Mouse (Mus musculus) intestine, postnatal 0 days (tissue): ENCODE data around the gene Larp1. TPM values are rescaled to one million over a fixed set of nuclear protein-coding genes. Genes with fewer than 3 reads are reported as not detected.
A peak's percentile ranks its signal among the peaks of the same experiment; 100 is the strongest.

ENCODE experiments used
- ATAC-seq: fragments of 200-750 bp; cut with Nextera tagmentation; 2 replicates; pipeline ENCODE4 v1.8.0; 2017; ENCODE audit warnings: mild to moderate bottlenecking, moderate TSS enrichment, moderate library complexity
- H3K27ac ChIP-seq: fragments of 300-500 bp; sonication (generic); 2 replicates; pipeline ENCODE4 v1.5.1; 2014; ENCODE audit warnings: mild to moderate bottlenecking, low read depth, low read length, moderate library complexity
- H3K27me3 ChIP-seq: fragments of 300-500 bp; sonication (generic); replicated peaks from 2 replicates; pipeline ENCODE4 v1.6.1; 2014; ENCODE audit warnings: low read length, mixed read lengths; ENCODE audit not compliant: control insufficient read depth, insufficient read depth
- H3K36me3 ChIP-seq: fragments of 300-500 bp; sonication (generic); 2 replicates; pipeline ENCODE4 v1.6.1; 2014; ENCODE audit warnings: mild to moderate bottlenecking, moderate library complexity; ENCODE audit not compliant: control insufficient read depth, insufficient read depth
- H3K4me1 ChIP-seq: fragments of 300-500 bp; sonication (generic); replicated peaks from 2 replicates; pipeline ENCODE4 v1.6.1; 2014; ENCODE audit warnings: antibody characterized with exemption, low read length, mixed read lengths; ENCODE audit not compliant: control insufficient read depth, insufficient read depth
- H3K4me2 ChIP-seq: fragments of 300-500 bp; sonication (generic); replicated peaks from 2 replicates; pipeline ENCODE4 v1.6.1; 2014; ENCODE audit warnings: low read depth, mild to moderate bottlenecking, moderate library complexity
- H3K4me3 ChIP-seq: fragments of 300-500 bp; sonication (generic); 2 replicates; pipeline ENCODE4 v1.5.1; 2014; ENCODE audit warnings: low read depth, low read length
- H3K9ac ChIP-seq: fragments of 300-500 bp; sonication (generic); 2 replicates; pipeline ENCODE4 v1.6.1; 2014; ENCODE audit warnings: mild to moderate bottlenecking, low read depth, low read length
- H3K9me3 ChIP-seq: fragments of 300-500 bp; sonication (generic); 2 replicates; pipeline ENCODE4 v1.6.1; 2016; ENCODE audit warnings: mixed run types; ENCODE audit not compliant: control insufficient read depth
- CTCF ChIP-seq: sonication (generic); IDR thresholded peaks from 2 replicates; pipeline ENCODE4 v1.5.1; 2016; ENCODE audit warnings: low read depth, mild to moderate bottlenecking, control low read depth, antibody characterized with exemption, moderate library complexity
- WGBS: fragments of 180-500 bp; shearing (Covaris S2); extraction: QIAGEN DNeasy Blood & Tissue Kit; methylation state at CpG from one replicate; pipeline ENCODE4 v1.1.7; 2014; 5-methylcytosine and 5-hydroxymethylcytosine counted together
- polyA plus RNA-seq: library from polyadenylated mRNA; unstranded; fragments of >200 nt; fragmentation: Nextera tagmentation; extraction: Ambion mirVana; gene quantifications from 2 replicates; pipeline ENCODE4 v1.2.1, GENCODE M21; 2015

Larp1 gene
- polyA plus RNA-seq, 1 experiment from 2014 or later: 9.6 TPM

- no peak overlapping the region for H3K4me3 ChIP-seq
- TF ChIP-seq CTCF: no peak
- H3K36me3 ChIP-seq: no peaks in the 10 kb centered on the region
- no peak for ATAC-seq
- WGBS: 93% methylated on average over 7 of the region's 7 CpGs
- no peak overlapping the region for H3K27ac ChIP-seq
- H3K27me3 ChIP-seq: no peaks in the 10 kb centered on the region
- no peak overlapping the region for H3K4me2 ChIP-seq
- H3K9me3 ChIP-seq: no peaks in the 10 kb centered on the region
- 0 out of 2 replicates have a peak, but pooled peaks cover 3% of the 10 kb centered on the region for H3K4me1 ChIP-seq
- no peak overlapping the region for H3K9ac ChIP-seq
Observed at GRCm38 (mm10) chr11:57986861-57987260, 22.0 kb upstream of the Larp1 start.

GRCm38 (mm10) chr11:57998168-57998567, 10.7 kb upstream of the Larp1 start:
- no peak overlapping the region for H3K4me3 ChIP-seq
- no peaks in the 10 kb centered on the region for H3K9me3 ChIP-seq
- ATAC-seq: no peak
- no peaks in the 10 kb centered on the region for H3K27me3 ChIP-seq
- no peaks in the 10 kb centered on the region for H3K4me1 ChIP-seq
- WGBS: 74% methylated on average over 7 of the region's 7 CpGs
- no peaks in the 10 kb centered on the region for H3K36me3 ChIP-seq
- H3K27ac ChIP-seq: no peak overlapping the region
- no peak overlapping the region for H3K9ac ChIP-seq
- no peak for TF ChIP-seq CTCF
- no peak overlapping the region for H3K4me2 ChIP-seq

- Histone ChIP-seq H3K9ac (no peak overlapping the region), H3K27ac (no peak overlapping the region; the same call in 1 of the 2 replicates), H3K4me2 (no peak overlapping the region), H3K27me3 (no peaks in the 10 kb centered on the region), H3K36me3 (no peaks in the 10 kb centered on the region), H3K9me3 (no peaks in the 10 kb centered on the region), H3K4me1 (no peaks in the 10 kb centered on the region), H3K4me3 (no peak overlapping the region)
- peak; percentile 90 for ATAC-seq
- WGBS: 6% methylated on average over 1 of the region's 1 CpGs
- no peak for TF ChIP-seq CTCF
Observed at GRCm38 (mm10) chr11:57998872-57999271, 10.0 kb upstream of the Larp1 start.

GRCm38 (mm10) chr11:58003126-58003525, 5.7 kb upstream of the Larp1 start:
- Histone ChIP-seq H3K4me3 (no peak overlapping the region), H3K27ac (no peak overlapping the region), H3K9ac (no peak overlapping the region), H3K4me1 (no peaks in the 10 kb centered on the region), H3K9me3 (no peaks in the 10 kb centered on the region), H3K36me3 (no peaks in the 10 kb centered on the region), H3K4me2 (no peak overlapping the region), H3K27me3 (no peaks in the 10 kb centered on the region)
- 87% methylated on average over 8 of the region's 8 CpGs for WGBS
- no peak for ATAC-seq
- no peak for TF ChIP-seq CTCF

GRCm38 (mm10) chr11:58003734-58004133, 5.1 kb upstream of the Larp1 start:
- Histone ChIP-seq H3K9me3 (no peaks in the 10 kb centered on the region), H3K27me3 (no peaks in the 10 kb centered on the region), H3K4me3 (no peak overlapping the region), H3K27ac (no peak overlapping the region), H3K9ac (no peak overlapping the region), H3K4me2 (no peak overlapping the region), H3K4me1 (no peaks in the 10 kb centered on the region), H3K36me3 (no peaks in the 10 kb centered on the region)
- 74% methylated on average over 6 of the region's 6 CpGs for WGBS
- TF ChIP-seq CTCF: no peak
- ATAC-seq: no peak

GRCm38 (mm10) chr11:58005110-58005509, 3.8 kb upstream of the Larp1 start:
- no peak overlapping the region for H3K4me3 ChIP-seq
- no peak overlapping the region for H3K9ac ChIP-seq
- ATAC-seq: no peak
- no peaks in the 10 kb centered on the region for H3K4me1 ChIP-seq
- H3K4me2 ChIP-seq: no peak overlapping the region
- TF ChIP-seq CTCF: no peak
- no peaks in the 10 kb centered on the region for H3K9me3 ChIP-seq
- no peaks in the 10 kb centered on the region for H3K36me3 ChIP-seq
- no peak overlapping the region for H3K27ac ChIP-seq
- H3K27me3 ChIP-seq: no peaks in the 10 kb centered on the region

GRCm38 (mm10) chr11:58008013-58008412, 851 bp upstream of the Larp1 start:
- Histone ChIP-seq H3K27me3 (no peaks in the 10 kb centered on the region), H3K4me2 (peak overlapping the region; percentile 87), H3K36me3 (no peaks in the 10 kb centered on the region), H3K4me1 (peaks cover 4% of the 10 kb centered on the region; the same call in 1 of the 2 replicates), H3K9me3 (no peaks in the 10 kb centered on the region), H3K4me3 (peak overlapping the region; percentile 92), H3K27ac (peak overlapping the region; percentile 58), H3K9ac (peak overlapping the region; percentile 50; the same call in 1 of the 2 replicates)
- no peak for TF ChIP-seq CTCF
- 6% methylated on average over 5 of the region's 5 CpGs for WGBS
- ATAC-seq: no peak
